Mouse (Mus musculus): ENCODE results near the gene Slc15a5.

- no peak for TF ChIP-seq MYOG (IDR thresholded peaks at IDR 0.05; ENCODE audit: control insufficient read depth in 1 of 3, insufficient read depth in 1 of 3, insufficient read length in 2 of 3, low read depth in 2 of 3)
- no peak for TF ChIP-seq USF1 (IDR thresholded peaks at IDR 0.05; ENCODE audit: low read depth)
- TF ChIP-seq POLR2A (IDR thresholded peaks at IDR 0.05; ENCODE audit: insufficient read length, low read depth) = no peak
These were observed 6.2 kb downstream of the Slc15a5 start for GRCm38 (mm10) chr6:138073540-138073939.
